Mouse (Mus musculus) ES-E14 (cell line): Measurements from ENCODE around the gene Strn4. TPM values are rescaled to one million over a fixed set of nuclear protein-coding genes. Genes with fewer than 3 reads are reported as not detected.

Experiments
- DNase-seq: peaks from one replicate; pipeline ENCODE4 v3.0.0-alpha.2; 2013; ENCODE audit warnings: low read depth, low spot score
- H3K27ac ChIP-seq: 2 replicates; pipeline ENCODE4 v1.5.1; 2012; ENCODE audit warnings: low read depth, mild to moderate bottlenecking, low read length, moderate library complexity, mixed read lengths; ENCODE audit not compliant: poor library complexity, insufficient read depth, severe bottlenecking
- H3K36me3 ChIP-seq: 2 replicates; pipeline ENCODE4 v1.6.1; 2012; ENCODE audit warnings: mild to moderate bottlenecking, low read length, moderate library complexity, mixed read lengths; ENCODE audit not compliant: control insufficient read depth, poor library complexity, insufficient read depth, severe bottlenecking
- H3K4me1 ChIP-seq, 2 experiments: fragments of 150-350 bp in 1 of 2; sonication (generic) in 1 of 2; 2 replicates each; pipeline ENCODE4 v1.6.1; 2012; ENCODE audit warnings: low read length in 2 of 2, mild to moderate bottlenecking in 1 of 2, mixed read lengths in 1 of 2; ENCODE audit not compliant: control insufficient read depth in 2 of 2, insufficient read depth in 2 of 2, poor library complexity in 1 of 2
- H3K4me3 ChIP-seq, 2 experiments: fragments of 150-350 bp in 1 of 2; sonication (generic) in 1 of 2; 2 replicates each; pipeline ENCODE4 v1.5.1; 2012; ENCODE audit warnings: low read length in 2 of 2, low read depth in 1 of 2, mild to moderate bottlenecking in 1 of 2, mixed read lengths in 1 of 2; ENCODE audit not compliant: insufficient read depth in 1 of 2, poor library complexity in 1 of 2, severe bottlenecking in 1 of 2
- H3K9ac ChIP-seq: 2 replicates; pipeline ENCODE4 v1.6.1; 2012; ENCODE audit warnings: low read depth, mild to moderate bottlenecking, low read length, mixed read lengths; ENCODE audit not compliant: poor library complexity, insufficient read depth, severe bottlenecking
- H3K9me3 ChIP-seq: fragments of 150-350 bp; sonication (generic); 2 replicates; pipeline ENCODE4 v1.6.1; 2012; ENCODE audit warnings: low read depth, mild to moderate bottlenecking, low read length; ENCODE audit not compliant: control insufficient read depth, insufficient read depth
- CHD2 ChIP-seq: IDR thresholded peaks from 2 replicates; pipeline ENCODE4 v1.6.1; 2014; ENCODE audit warnings: mild to moderate bottlenecking, low read depth, low read length, inconsistent platforms
- HCFC1 ChIP-seq: IDR thresholded peaks from 2 replicates; pipeline ENCODE4 v1.6.1; 2012; ENCODE audit warnings: low read length, inconsistent platforms, borderline replicate concordance; ENCODE audit not compliant: insufficient read depth
- MAFK ChIP-seq: IDR thresholded peaks from 2 replicates; pipeline ENCODE4 v1.6.1; 2014; ENCODE audit warnings: mild to moderate bottlenecking, low read depth, low read length, inconsistent platforms; ENCODE audit not compliant: insufficient read depth
- ZC3H11A ChIP-seq: IDR thresholded peaks from 2 replicates; pipeline ENCODE4 v1.6.1; 2012; ENCODE audit warnings: low read depth, mild to moderate bottlenecking, inconsistent platforms, low read length, borderline replicate concordance
- ZNF384 ChIP-seq: IDR thresholded peaks from 2 replicates; pipeline ENCODE4 v1.6.1; 2012; ENCODE audit warnings: low read depth, low read length, inconsistent platforms
- in situ Hi-C, 2 experiments: fragments of 600-800 bp; cut with MboI; formaldehyde crosslinking; loops; one replicate each; pipeline ENCODE4 v1.15.1; 2025; ENCODE audit warnings: low sequenced_read_pairs in 2 of 2, inconsistent platforms in 1 of 2; ENCODE audit not compliant: unreplicated experiment in 2 of 2
- total RNA-seq: library from RNA; depleted of rRNA; stranded (reverse); fragments of 300-350 nt; gene quantifications from 2 replicates; pipeline ENCODE4 v1.2.3, GENCODE M21; 2012

Gene Strn4
- total RNA-seq, 1 experiment: 76.0 TPM

- Histone ChIP-seq H3K27ac (peak within 1 kb of the TSS; percentile 57; the same call in 1 of the 2 replicates), H3K36me3 (peaks cover 18% of the 10 kb centered on the region), H3K4me1 (peaks cover 2 to 13% of the 10 kb centered on the region in 2 experiments; a peak in 3 of 4 replicates), H3K9ac (peak within 1 kb of the TSS; percentile 86), H3K9me3 (no peaks in the 10 kb centered on the region), H3K4me3 (peak within 1 kb of the TSS; percentile 90 to 97)
- peak; percentile 99 for DNase-seq
- TF ChIP-seq MAFK (no peak), ZNF384 (no peak), ZC3H11A (no peak), HCFC1 (no peak), CHD2 (no peak)
- in situ Hi-C loops: no loop called here
Measured at GRCm38 (mm10) chr7:16780825-16781554, 34.7 kb upstream of the Strn4 start, which contains the start of gene Slc1a5. Slc1a5 (plus strand) TSS chr7:16781340.

GRCm38 (mm10) chr7:16781555-16781815 lies 34.2 kb upstream of the Strn4 start:
- no peak for TF ChIP-seq HCFC1
- no peak for TF ChIP-seq CHD2
- TF ChIP-seq MAFK: no peak
- no peak for TF ChIP-seq ZNF384
- TF ChIP-seq ZC3H11A: no peak
- Histone ChIP-seq H3K9ac (peak overlapping the region; percentile 86), H3K4me3 (peak overlapping the region; percentile 90 to 97), H3K27ac (0 out of 2 replicates have a peak overlapping the region, but pooled peaks have one; percentile 3), H3K4me1 (peaks cover 2 to 13% of the 10 kb centered on the region in 2 experiments; a peak in 3 of 4 replicates), H3K9me3 (no peaks in the 10 kb centered on the region), H3K36me3 (peaks cover 23% of the 10 kb centered on the region)
- DNase-seq: no peak
- in situ Hi-C loops: no loop called here

- Histone ChIP-seq H3K27ac (0 out of 2 replicates have a peak overlapping the region, but pooled peaks have one; percentile 3), H3K36me3 (peaks cover 27% of the 10 kb centered on the region), H3K9me3 (no peaks in the 10 kb centered on the region), H3K9ac (peak overlapping the region; percentile 86), H3K4me3 (peak overlapping the region; percentile 90 to 97), H3K4me1 (peaks cover 2 to 13% of the 10 kb centered on the region in 2 experiments; a peak in 3 of 4 replicates)
- no peak for TF ChIP-seq ZNF384
- no peak for TF ChIP-seq HCFC1
- TF ChIP-seq CHD2: no peak
- no peak for TF ChIP-seq MAFK
- TF ChIP-seq ZC3H11A: no peak
- no peak for DNase-seq
- in situ Hi-C loops: no loop called here
Measured at GRCm38 (mm10) chr7:16781816-16782554, 33.7 kb upstream of the Strn4 start.

- H3K9ac ChIP-seq: peak overlapping the region; percentile 86
- TF ChIP-seq HCFC1: no peak
- TF ChIP-seq MAFK: no peak
- no peak for TF ChIP-seq CHD2
- no peak for TF ChIP-seq ZC3H11A
- no peak for TF ChIP-seq ZNF384
- H3K9me3 ChIP-seq: no peaks in the 10 kb centered on the region
- peaks cover 28% of the 10 kb centered on the region for H3K36me3 ChIP-seq
- H3K4me3 ChIP-seq: peak overlapping the region; percentile 90 to 97
- no peak overlapping the region for H3K27ac ChIP-seq
- in situ Hi-C loops: no loop called here
- DNase-seq: no peak
- H3K4me1 ChIP-seq: peaks cover 2 to 13% of the 10 kb centered on the region in 2 experiments; a peak in 3 of 4 replicates
Measured at GRCm38 (mm10) chr7:16782555-16783125, 33.0 kb upstream of the Strn4 start.
